Mouse (Mus musculus) c-Kit-positive CD71-negative TER-119-negative erythroid progenitor cells, embryonic 14.5 days (primary cell): ENCODE measurements around the gene Tigit.

ENCODE experiments used
- DNase-seq: peaks from one replicate; pipeline ENCODE4 v3.0.0-alpha.2; 2013; ENCODE audit warnings: low read depth

Tigit gene

DNA sequence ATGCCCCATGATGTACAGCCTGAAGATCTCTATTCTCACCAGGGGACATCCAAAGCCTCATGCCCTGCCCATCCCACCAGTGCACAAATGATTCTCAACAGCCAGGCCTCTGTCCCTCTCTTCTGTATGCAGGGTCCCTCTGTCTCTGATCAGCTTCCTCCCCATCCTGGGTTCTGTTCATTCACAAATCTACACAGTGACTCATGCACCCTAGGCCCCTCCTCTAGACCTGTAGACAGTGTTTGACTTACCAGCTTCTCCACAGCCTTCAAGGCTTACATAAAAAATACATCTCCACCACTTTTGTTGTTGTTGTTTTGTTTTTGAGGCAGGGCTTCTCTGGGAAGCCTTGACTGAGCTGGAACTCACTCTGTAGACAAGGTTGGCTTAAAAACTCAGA lies 915 bp upstream of the Tigit start:
- no peak for DNase-seq

DNA sequence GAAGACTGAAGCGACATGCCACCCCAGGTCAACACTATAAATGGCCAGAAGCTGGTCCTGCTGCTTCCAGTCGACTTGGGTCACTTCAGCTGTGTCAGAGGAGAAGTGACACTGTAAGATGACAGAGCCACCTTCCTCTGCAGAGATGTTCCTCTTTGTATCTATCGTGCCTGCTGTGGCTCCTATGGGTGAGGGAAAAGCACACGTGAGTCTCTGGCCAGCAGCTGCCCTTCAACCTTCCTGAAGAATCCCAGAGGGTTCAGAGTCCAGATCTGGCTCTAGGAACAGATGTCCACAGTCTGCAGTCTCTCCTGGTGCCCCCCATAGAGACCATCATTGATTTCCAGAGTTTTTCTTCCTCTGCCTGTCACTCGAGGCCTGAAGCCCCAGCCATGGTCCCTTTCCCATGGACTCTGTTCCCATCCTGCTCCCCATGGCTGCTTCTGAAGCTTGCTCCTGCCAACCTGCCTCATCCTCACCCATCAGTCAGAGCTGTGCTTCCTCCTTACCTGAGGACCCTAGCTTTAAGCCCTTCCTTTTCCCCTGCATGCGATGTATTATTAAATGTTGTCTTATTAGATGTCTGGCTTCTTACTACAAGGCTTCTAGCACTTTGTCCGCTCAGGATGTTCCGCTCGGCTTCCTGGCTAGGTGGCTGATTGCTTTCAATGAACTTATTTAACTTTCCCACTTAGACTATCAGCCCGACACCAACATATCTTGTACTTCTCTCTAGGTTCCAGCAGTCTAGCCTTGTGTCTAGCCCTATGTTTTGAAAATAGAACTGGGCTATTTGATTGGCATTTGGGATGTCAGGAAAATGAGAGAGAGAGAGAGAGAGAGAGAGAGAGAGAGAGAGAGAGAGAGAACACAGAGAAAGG lies 1.6 kb downstream of the Tigit start:
- DNase-seq = no peak

- no peak for DNase-seq
Measured at GRCm38 (mm10) chr16:43661576-43661975, 2.4 kb downstream of the Tigit start.

DNA sequence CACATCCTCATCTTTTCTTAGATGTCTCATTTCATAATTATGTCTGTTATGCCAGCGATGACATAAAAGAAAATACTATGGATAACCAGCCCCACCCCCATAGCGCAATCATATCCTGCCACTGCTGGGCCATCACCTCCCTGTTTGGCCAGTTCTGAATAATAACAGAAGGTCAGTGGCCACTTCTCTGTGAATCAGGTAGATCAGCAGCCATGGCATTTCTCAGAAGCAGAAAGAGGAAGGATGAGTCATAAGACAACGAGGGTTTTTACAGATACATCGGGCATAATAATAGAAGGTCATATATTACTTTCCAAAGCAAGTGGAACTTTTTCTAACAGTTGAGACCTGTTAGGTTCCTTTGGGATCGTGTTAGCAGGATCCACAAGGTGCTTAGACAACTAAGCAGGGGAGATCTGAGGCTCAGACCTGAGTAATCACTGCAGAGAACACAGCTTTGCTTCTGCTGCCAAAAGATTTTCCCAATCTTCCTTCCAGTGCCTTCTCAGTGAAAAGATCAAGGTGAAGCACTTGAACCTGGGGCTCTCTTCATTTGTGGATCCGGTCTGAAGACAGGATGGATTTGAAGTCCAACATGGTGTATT lies 8.7 kb downstream of the Tigit start:
- peak; percentile 3 for DNase-seq

GRCm38 (mm10) chr16:43654269-43654668 lies 9.7 kb downstream of the Tigit start:
- no peak for DNase-seq

GRCm38 (mm10) chr16:43653288-43653687 lies 10.7 kb downstream of the Tigit start:
- no peak for DNase-seq

GRCm38 (mm10) chr16:43650355-43651080 lies 13.4 kb downstream of the Tigit start:
- no peak for DNase-seq

DNA sequence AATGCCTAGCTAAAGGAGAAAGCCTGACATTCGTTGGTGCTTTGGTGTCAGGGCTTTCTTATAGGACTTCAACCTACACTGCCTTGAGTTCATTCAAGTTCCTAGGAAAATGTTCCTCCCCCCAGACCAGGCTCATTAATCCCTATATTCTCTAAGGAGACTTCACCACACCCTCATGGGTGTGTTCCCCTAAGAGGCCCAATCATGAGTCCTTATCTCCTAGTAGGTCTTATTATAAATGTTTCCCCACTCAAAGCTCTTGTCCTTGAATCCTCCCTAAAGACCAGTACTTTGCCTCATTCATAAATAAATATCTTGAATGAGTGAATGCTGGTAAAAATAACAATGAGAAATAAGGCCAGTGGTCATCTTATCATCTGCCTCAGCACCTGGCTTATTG lies 16.3 kb downstream of the Tigit start:
- no peak for DNase-seq

GRCm38 (mm10) chr16:43646943-43647342 lies 17.0 kb downstream of the Tigit start:
- DNase-seq = no peak

GRCm38 (mm10) chr16:43645879-43646278 lies 18.1 kb downstream of the Tigit start:
- no peak for DNase-seq

DNA sequence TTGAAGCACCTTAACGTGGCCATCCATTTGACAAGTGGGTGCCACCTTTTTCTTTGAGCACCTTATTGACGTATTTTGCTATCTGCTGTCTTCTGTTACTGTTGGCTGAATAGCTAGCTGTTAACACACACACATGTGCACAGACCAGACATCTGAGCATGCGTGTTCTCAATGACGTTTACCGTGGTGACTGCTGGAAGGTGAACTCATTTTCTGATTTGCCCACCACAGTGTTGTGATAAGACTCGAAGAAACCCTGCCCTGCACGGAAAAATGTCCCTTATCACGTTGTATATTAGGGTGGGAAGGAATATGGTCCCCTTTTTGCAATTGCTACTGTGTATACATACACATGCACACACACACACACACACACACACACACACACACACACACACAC lies 22.7 kb downstream of the Tigit start:
- DNase-seq = no peak

DNA sequence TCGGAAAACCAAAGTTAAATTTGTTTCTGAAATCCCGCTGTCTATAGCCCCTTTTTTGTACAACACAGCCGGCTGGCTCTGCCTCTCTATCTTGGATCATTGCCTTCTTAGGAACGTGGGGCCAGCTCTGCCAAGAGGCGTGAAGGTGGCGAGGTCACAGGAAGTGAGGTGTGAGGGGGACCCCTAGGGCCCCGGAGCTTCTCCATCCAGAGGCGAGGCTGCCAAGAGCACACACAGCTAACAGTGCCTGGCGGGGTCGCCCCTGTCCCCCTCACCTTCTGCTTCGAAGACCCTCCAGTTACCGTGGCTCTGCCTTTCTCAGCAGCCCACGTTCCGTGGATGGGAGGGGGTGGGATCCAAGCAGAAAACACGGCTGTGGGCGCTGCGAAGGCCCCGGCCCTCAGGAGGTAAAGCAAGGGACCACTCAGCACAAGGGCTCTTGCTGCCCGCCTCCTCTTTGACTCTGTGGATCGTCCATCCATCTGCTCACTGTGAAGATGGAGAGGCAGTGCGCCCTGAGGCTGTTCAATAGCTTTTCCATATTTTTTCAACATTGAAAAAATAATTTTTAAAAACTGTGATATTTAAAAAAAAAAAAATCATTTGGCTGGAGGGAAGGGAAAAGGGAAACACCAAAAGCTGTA lies 25.4 kb downstream of the Tigit start:
- no peak for DNase-seq

GRCm38 (mm10) chr16:43637241-43637640 lies 26.7 kb downstream of the Tigit start:
- no peak for DNase-seq

DNA sequence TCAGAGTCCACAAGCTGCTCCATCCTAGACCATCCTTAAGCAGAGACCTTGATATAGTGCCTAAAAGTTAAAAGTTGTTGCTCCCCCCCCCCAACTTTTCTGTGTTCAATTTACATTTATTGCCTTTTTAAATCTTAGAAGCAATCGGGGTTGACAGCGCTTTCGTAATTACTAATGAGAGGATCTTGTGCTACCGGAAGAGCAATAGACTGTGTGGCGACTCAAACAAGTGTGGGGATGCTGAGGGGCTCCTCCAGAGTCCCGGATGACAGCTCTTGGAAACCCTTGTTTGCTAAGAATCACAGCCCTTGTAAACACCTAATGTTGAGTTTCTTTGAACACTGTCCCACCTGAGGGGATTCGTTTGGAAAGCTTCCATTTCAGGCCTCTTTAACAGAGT lies 29.9 kb downstream of the Tigit start:
- DNase-seq = no peak

DNA sequence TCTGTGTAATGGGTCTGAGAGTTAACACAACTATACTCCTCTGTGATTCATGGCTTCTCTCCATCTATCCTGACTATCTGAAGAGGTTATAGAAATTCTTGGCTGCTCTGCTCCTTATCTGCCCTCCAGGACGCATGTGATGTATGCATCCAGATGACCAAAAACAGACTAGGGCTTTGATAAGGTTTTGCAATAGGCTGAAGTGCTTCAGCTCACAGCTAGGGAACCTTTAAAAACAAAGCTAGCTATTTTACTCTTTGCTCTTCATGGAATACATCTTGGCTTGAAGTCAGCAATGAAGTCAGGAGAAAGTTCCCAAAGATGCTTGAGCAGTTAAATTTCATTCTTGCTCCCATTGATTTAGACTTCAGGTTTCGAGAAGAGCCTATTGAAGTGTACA lies 32.2 kb downstream of the Tigit start:
- DNase-seq = no peak

- no peak for DNase-seq
Measured at GRCm38 (mm10) chr16:43628662-43629061, 35.3 kb downstream of the Tigit start.

- DNase-seq = no peak
Measured at GRCm38 (mm10) chr16:43625956-43626355, 38.0 kb downstream of the Tigit start.

DNA sequence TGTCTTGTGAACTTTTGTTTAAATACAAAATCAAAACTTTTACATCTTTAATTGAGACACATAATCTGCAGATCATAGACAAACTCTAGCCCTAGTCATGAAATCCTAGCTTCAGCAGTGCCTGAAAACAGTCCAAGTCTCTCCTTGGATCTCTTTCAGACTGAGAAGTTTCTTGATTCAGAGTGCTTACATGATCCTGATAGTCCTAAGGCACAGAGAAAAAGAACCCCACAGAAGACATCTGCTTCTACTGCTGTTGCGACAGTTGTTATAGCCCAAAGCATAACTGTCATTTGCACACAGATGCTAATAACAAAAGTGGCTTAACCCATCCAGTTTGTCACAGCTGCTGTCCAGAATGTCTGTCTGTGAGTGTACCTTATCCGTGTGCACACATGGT lies 38.7 kb downstream of the Tigit start:
- no peak for DNase-seq

DNA sequence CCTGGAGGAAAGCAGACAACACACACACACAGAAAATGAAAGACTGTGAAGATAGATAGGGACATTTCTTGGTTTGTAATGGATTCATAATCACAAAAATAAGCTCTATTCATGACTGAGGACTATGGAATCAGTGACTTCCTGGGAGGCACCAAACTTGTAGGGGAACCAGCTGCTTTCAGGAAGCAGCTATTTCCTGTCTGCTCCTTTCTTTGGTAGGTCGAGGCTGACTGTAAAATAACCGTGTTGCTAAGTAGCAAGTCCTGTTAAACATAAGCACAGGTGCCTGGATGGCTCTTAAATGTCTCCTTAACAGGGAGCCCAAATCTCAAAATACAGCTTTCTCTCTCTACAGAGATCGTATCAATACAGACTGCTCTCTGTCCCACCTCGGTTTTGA lies 39.1 kb downstream of the Tigit start:
- DNase-seq = no peak

DNA sequence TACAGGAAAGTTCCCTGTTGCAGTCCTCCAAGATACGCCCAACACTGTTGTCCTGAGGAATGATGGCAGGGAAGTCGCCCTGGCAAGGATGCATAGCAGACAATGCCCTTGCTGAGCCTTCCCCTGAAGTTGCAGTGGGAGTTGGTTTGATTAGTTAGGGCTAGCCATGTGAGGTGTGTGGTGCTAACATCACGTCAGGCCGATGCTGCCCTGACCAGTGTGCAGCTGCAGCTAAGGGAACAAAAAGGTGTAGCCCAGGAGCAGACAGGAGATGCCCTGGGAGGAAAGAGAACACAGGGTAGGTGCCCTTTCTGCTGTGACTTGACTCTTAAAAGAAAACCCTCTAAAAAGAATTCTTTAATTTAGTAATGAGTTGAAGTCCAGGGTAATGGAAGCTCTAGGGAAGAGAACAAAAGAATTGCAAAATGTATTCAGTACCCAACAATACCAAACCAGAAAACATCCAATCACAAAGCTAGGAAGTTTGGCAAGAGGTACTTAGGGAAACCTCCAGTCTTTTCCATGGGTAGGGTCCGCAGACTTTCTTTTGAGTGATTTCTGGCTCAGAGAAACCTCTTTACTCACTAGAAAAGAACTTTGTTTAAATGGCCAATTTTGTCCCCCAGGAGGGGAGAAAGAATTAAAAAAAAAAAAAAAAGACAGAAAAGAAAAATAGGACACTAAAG lies 40.5 kb downstream of the Tigit start:
- DNase-seq = no peak

DNA sequence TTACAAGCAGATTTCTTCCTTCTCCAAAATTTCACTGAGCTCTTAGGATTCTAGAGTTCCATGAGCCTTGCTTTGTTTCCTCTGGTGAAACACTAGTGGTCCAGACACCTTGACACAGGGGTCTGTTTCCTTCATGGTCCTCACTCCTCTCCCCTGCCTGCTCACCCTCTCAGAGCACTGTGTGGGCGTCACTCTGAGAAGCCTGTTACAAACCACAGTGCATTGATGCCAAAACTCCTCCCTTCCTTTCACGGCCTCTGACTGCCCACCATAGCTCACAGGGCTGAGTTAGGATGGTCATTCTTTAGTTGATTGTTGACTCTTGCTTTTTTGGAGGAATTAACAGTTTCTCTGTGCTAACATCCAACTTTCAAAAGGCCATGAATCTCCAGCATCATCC lies 43.6 kb downstream of the Tigit start:
- no peak for DNase-seq

- DNase-seq = no peak
Measured at GRCm38 (mm10) chr16:43619277-43619676, 44.7 kb downstream of the Tigit start.
